Mouse (Mus musculus) ES-E14 (cell line): ENCODE measurements around the gene C2cd2.
"Not testable (repeated sequence)": the region's sequence is repeated elsewhere in the genome, so short reads cannot be mapped to it uniquely, and the experiment has no call there.

Source experiments
- CHD2 ChIP-seq: IDR thresholded peaks from 2 replicates; pipeline ENCODE4 v1.6.1; 2014; ENCODE audit warnings: mild to moderate bottlenecking, low read depth, low read length, inconsistent platforms
- HCFC1 ChIP-seq: IDR thresholded peaks from 2 replicates; pipeline ENCODE4 v1.6.1; 2012; ENCODE audit warnings: low read length, inconsistent platforms, borderline replicate concordance; ENCODE audit not compliant: insufficient read depth
- MAFK ChIP-seq: IDR thresholded peaks from 2 replicates; pipeline ENCODE4 v1.6.1; 2014; ENCODE audit warnings: mild to moderate bottlenecking, low read depth, low read length, inconsistent platforms; ENCODE audit not compliant: insufficient read depth

- not testable (repeated sequence) for TF ChIP-seq MAFK, HCFC1, CHD2
These were observed 35.0 kb upstream of the C2cd2 start for GRCm38 (mm10) chr16:97997383-97997731.
